Mouse (Mus musculus) cerebellum, adult 2 months (tissue): ENCODE data around the gene Tex45.

Source experiments
- CTCF ChIP-seq: fragments of 200-500 bp; IDR thresholded peaks from 2 replicates; pipeline ENCODE4 v1.5.1; 2011; ENCODE audit warnings: low read depth, mild to moderate bottlenecking, control low read depth, low read length, moderate library complexity, borderline replicate concordance; ENCODE audit not compliant: insufficient read depth
- POLR2A ChIP-seq: fragments of 200-500 bp; IDR thresholded peaks from 2 replicates; pipeline ENCODE4 v1.6.1; 2011; ENCODE audit warnings: low read length, control low read depth, borderline replicate concordance; ENCODE audit not compliant: insufficient read depth

- TF ChIP-seq CTCF (no peak), POLR2A (no peak)
These were observed 23.2 kb downstream of the Tex45 start for GRCm38 (mm10) chr8:3493845-3494208.
